Mouse (Mus musculus): Measurements from ENCODE around the gene Clec12b. TPM values are rescaled to one million over a fixed set of nuclear protein-coding genes. Genes with fewer than 3 reads are reported as not detected.

Gene Clec12b
- not detected for total RNA-seq (2021)

DNA sequence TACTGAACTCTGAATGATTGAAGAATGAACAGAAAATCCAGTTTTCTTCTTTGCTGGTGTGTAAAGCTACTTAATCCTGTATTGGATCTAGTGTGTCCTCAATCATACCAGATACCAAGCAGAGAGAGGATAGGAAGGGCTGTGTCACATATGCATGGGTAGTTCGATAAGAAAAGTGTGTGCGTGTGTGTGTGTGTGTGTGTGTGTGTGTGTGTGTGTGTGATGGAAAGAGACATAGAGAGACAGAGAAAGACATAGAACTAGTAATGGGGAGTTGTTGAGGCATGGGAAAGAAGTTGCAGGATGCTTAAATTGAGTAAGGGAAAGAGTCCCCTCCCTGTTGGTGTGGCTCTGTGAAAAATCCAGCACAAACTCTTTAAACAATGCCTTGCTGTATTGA is at the start of gene Clec12b:
Gene Clec12b, minus strand, starts transcription at position 101 of the 400 bp plus-strand sequence.
- intact Hi-C loops (cut with DNase I): no loop called here
- DNase-seq: no peak

DNA sequence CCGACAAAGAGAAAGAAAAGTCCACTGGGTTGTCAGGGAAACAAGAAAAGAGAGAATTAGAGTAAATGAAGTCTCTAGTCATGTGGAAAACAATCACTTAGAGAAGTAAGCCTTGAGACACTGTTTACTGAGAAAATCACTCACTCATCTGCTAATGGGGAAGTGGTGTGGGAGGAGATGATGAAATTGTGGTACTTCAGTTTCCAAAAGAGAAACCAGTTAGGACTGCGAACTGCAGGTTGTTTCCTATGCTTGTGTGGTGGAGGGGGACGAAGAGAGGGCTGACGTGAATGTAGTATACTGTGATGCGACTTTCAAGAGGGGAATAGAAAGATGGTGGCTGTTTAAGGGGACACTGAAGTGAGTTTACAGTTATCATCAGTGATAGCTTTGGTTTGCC is 48.6 kb upstream of the Clec12b start:
- intact Hi-C loops (cut with DNase I): no loop called here
- no peak for DNase-seq

GRCm38 (mm10) chr6:129427281-129427680 is 41.6 kb upstream of the Clec12b start:
- no peak for DNase-seq
- intact Hi-C loops (cut with DNase I): no loop called here

- DNase-seq: no peak
- intact Hi-C loops (cut with DNase I): no loop called here
Observed at GRCm38 (mm10) chr6:129425812-129426211, 40.1 kb upstream of the Clec12b start.

DNA sequence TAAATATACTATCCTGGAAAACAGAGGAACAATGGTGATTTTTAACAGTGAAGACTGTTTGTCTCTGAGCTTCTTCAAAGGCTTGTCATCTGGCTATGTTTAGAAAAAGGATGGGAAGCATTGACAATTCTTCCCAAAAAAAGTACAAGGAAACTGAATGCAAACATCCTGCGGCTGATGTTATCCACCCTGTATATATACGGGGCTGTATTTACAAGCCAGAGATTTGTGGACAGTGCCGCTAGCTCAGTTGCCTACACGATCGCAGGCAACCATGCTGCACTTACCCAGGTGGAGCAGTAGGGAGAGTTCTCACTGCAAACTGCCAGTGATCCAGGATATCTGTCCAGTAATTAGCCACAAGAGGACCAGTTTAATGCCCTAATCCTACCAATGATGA is 39.5 kb upstream of the Clec12b start:
- intact Hi-C loops (cut with DNase I): no loop called here
- DNase-seq: no peak

DNA sequence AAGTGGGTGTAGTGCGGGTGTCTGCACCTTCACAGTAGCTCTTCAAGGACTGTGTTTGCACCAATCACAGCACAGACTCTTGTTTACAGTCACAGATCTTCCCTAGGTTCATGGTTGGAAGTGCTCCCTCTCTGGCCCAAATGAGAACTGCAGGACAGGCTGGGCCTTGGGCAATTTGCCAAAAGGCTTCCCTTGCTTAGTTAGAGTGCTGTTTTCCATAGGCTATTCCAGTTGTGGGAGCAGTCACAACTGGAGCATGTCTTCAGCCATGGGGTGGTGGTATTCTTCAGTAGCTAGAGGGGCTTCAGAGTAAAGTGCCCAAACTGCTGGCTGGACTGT is 38.0 kb upstream of the Clec12b start:
- intact Hi-C loops (cut with DNase I): no loop called here
- DNase-seq: peak; percentile 69

DNA sequence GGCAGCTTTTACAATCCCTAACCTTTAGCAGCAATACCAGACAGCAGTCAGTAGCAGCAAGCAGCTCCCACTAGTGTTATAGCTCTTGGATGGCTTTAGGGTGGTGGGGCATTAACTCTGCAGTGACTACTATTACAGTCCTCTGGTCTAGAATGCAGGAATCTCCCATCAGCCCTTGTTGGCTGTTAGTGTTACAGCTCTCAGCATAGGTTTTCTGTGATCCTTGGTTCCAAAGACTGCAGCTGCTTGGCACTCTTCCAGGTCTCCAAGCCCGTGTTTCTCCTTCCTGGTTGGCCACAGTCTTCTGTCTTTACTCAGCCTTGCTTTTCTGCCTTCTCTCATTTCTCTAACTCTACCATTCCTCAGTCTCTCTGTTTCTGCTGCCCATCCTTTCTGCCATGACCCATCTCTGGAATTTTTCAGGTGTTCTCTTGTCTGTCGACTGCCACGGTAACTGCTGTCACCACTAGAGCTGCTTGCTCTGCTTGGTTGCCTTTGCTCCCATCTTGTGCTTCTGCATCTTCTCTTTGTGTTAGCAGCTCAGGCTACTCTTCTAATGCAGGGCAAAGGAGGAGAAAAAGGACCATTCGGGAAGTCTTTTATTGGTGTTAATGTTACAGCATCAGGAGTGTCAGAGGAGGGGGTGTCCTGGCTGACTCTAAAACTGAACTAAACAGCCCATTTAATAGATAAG is 37.5 kb upstream of the Clec12b start:
- peak; percentile 6 for DNase-seq
- intact Hi-C loops (cut with DNase I): no loop called here

DNA sequence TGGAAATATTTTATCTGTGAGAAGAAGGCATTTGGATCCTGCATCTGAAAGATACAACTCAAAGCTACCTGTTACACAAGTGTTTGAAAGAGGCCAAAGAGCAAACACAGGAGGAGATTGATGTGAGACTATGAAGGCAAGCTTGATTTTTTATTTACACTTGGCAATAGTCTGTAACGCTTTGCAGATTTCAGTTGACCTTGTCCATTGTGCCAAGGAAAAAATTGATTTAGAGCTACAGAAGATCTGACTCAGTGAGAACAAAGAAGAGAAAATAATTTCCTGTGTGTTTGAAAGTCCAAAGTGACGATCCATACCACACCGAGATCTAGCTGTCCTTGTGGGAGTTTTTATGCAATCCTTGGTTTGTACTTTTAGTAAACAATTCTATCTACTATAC is 36.6 kb upstream of the Clec12b start:
- intact Hi-C loops (cut with DNase I): no loop called here

DNA sequence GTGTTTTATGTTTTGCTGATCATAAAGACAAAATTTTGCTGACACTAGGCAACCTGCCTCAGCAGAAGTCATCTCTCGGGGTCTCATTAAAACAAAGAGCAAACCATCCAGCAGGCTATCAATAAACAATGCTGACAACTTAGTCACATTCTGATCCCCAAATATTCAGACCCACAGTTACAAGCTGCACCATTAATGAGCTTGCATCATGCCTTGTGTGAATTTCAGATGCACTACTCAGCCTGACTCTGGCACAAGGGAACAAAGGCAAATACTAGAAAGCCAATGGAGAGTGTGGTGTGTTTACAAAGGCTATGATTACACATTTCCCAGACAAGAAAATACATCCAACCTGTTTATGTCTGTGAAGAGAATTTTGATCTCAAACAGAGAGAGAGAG is 28.5 kb upstream of the Clec12b start:
- intact Hi-C loops (cut with DNase I): no loop called here
- no peak for DNase-seq

More for the DNA sequence above, 36.6 kb upstream of the Clec12b start:
- no peak for DNase-seq

GRCm38 (mm10) chr6:129408562-129408961 is 22.9 kb upstream of the Clec12b start, which contains the start of gene Clec9a:
Gene Clec9a, plus strand, starts transcription at chr6:129408862.
- intact Hi-C loops (cut with DNase I): no loop called here
- no peak for DNase-seq

- intact Hi-C loops (cut with DNase I): no loop called here
- DNase-seq: no peak
Observed at GRCm38 (mm10) chr6:129407324-129407723, 21.6 kb upstream of the Clec12b start.

- no peak for DNase-seq
- intact Hi-C loops (cut with DNase I): no loop called here
Observed at GRCm38 (mm10) chr6:129405999-129406398, 20.3 kb upstream of the Clec12b start.

DNA sequence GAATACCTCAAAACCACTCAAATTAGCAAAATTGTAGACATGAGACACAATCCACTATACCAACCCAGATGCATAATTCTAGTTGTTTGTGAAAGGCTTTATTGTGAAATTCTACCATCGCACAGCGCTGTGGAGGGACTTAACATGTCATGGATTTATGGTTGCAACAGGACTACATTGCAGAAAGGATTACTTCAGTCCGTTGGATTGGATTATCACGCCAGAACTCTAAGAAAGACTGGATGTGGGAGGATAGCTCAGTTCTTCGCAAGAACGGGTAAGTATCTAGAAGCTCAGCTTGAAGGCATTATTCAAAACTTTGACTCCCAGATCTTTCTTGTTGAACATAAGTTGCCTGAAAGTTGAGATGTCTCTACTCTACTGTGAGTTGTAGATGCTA is 17.7 kb upstream of the Clec12b start:
- intact Hi-C loops (cut with DNase I): no loop called here

DNA sequence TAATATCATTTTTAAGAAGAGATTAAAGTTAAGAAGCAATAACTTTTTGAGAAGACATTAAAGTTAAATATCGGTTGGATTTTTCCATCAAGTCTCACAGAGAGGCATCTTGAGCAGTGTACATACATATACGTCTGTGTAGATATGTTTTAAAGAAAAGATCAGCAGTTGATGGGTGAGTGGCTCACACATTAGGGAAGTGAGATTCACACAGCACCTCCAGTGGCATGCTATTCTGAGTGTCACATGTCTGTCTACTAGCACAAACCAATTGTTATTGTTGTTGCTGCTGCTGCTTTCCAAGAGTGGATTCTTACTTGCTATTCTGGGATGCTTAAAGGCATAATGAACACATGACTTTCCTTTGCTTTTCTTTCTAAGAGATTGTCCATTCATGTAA is 16.7 kb upstream of the Clec12b start:
- no peak for DNase-seq
- intact Hi-C loops (cut with DNase I): no loop called here

More for the DNA sequence above, 17.7 kb upstream of the Clec12b start:
- DNase-seq: no peak

DNA sequence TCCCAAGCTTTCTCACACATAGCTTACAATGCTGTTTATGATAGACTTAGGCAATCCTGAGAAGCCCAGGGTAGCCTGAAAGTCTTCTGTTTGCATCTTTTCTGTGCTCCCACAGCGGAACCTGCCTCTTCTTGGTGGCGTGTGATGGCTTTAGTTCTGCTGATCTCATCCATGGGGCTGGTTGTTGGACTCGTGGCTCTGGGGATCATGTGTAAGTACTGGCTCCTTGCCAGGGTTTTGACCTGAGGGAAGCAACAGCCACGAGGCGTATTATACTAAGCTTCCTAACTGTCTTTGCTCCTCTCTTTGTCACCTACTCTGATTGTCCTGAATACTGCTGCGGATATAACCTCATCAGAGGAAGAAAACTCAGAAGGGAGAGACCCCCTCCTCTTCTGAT is 14.3 kb upstream of the Clec12b start:
- DNase-seq: no peak
- intact Hi-C loops (cut with DNase I): no loop called here

- DNase-seq: no peak
- intact Hi-C loops (cut with DNase I): no loop called here
Observed at GRCm38 (mm10) chr6:129396997-129397396, 11.3 kb upstream of the Clec12b start, which contains the start of gene Clec1b. Gene Clec1b, plus strand, starts transcription at chr6:129397297.

DNA sequence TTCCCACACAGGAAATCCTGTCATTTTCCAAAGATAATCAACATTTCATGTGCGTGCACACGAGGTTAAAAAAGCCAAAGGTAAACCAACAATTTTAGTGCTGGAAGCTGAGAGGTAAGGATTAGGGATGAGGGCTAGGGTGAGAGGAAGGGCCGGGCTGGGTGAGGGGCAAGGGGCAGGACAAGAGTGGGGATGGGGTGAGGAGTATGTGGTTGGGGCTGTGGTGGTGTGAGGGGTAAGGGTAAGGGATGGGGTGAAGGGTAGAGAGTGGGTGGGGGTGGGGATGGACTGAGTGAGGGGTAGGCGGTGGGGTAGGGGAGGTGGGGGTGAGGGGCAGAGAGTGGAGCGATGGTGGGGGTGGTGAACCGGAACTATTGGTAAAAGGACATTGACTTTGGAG is 8.1 kb upstream of the Clec12b start:
- DNase-seq: no peak
- intact Hi-C loops (cut with DNase I): loop anchor here (1.0 to 5.0 kb wide), 2 partner anchors 124 to 166 kb away; no protein-coding TSS in a partner anchor

GRCm38 (mm10) chr6:129393087-129393720 is 7.5 kb upstream of the Clec12b start:
- DNase-seq: no peak
- intact Hi-C loops (cut with DNase I): loop anchor here (5.0 kb wide), 1 partner anchor 124 kb away; no protein-coding TSS in a partner anchor

DNA sequence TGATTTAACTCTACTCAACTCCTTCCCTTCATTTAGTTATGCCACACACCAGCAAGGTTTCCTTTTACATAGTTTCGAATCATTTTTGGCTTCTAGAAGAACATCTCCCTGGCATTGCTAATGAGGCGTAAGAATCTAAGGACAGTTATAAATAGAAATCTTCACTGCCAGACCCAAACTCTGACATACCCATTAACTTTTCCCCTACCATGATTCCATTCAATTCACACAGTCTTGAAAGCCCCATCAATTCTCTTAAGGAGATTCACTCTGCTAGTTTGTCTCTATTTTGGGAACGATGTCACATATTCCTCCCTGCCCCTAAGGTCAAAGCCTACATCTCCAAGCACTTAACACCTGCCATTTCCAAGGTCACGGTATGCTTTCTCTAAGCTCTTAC is 674 bp downstream of the Clec12b start:
- no peak for DNase-seq
- intact Hi-C loops (cut with DNase I): no loop called here

- intact Hi-C loops (cut with DNase I): no loop called here
- peak; percentile 1 for DNase-seq
Observed at GRCm38 (mm10) chr6:129383466-129383865, 2.2 kb downstream of the Clec12b start.

- intact Hi-C loops (cut with DNase I): no loop called here
- DNase-seq: no peak
Observed at GRCm38 (mm10) chr6:129381736-129382135, 3.9 kb downstream of the Clec12b start.

GRCm38 (mm10) chr6:129380454-129380853 is 5.2 kb downstream of the Clec12b start:
- no peak for DNase-seq
- intact Hi-C loops (cut with DNase I): no loop called here

Measured in left cerebral cortex, postnatal 4 days (tissue).